Mouse (Mus musculus) liver, adult 2 months (tissue): ENCODE results near the gene Shroom3. TPM values are rescaled to one million over a fixed set of nuclear protein-coding genes. Genes with fewer than 3 reads are reported as not detected.
A peak's percentile ranks its signal among the peaks of the same experiment; 100 is the strongest.

ENCODE experiments used
- DNase-seq: peaks from one replicate; pipeline ENCODE4 v3.0.0-alpha.2; 2011; ENCODE audit warnings: low read depth, low spot score; ENCODE audit errors: extremely low read depth
- H3K27ac ChIP-seq: fragments of 200-500 bp; replicated peaks from 2 replicates; pipeline ENCODE4 v1.5.1; 2012; ENCODE audit warnings: low read depth, mild to moderate bottlenecking, control low read depth, inconsistent platforms, low read length; ENCODE audit not compliant: insufficient read depth
- H3K27me3 ChIP-seq: fragments of 200-500 bp; 2 replicates; pipeline ENCODE4 v1.6.1; 2012; ENCODE audit warnings: mild to moderate bottlenecking, moderate library complexity, low read length, inconsistent platforms; ENCODE audit not compliant: control insufficient read depth, insufficient read depth
- H3K36me3 ChIP-seq: fragments of 200-500 bp; 2 replicates; pipeline ENCODE4 v1.6.1; 2012; ENCODE audit warnings: low read length, inconsistent platforms; ENCODE audit not compliant: control insufficient read depth, insufficient read depth
- H3K4me1 ChIP-seq: fragments of 200-500 bp; 2 replicates; pipeline ENCODE4 v1.6.1; 2011; ENCODE audit warnings: low read length; ENCODE audit not compliant: control insufficient read depth, insufficient read depth
- H3K4me3 ChIP-seq: fragments of 200-500 bp; 2 replicates; pipeline ENCODE4 v1.5.1; 2011; ENCODE audit warnings: low read depth, mild to moderate bottlenecking, control low read depth, low read length, moderate library complexity; ENCODE audit not compliant: insufficient read depth
- H3K79me2 ChIP-seq: fragments of 200-500 bp; 2 replicates; pipeline ENCODE4 v1.6.1; 2012; ENCODE audit warnings: inconsistent platforms, mild to moderate bottlenecking, low read length, moderate library complexity; ENCODE audit not compliant: control insufficient read depth, insufficient read depth
- H3K9ac ChIP-seq: fragments of 200-500 bp; 2 replicates; pipeline ENCODE4 v1.6.1; 2012; ENCODE audit warnings: low read depth, mild to moderate bottlenecking, control low read depth, inconsistent platforms, low read length
- CTCF ChIP-seq: fragments of 200-500 bp; IDR thresholded peaks from 2 replicates; pipeline ENCODE4 v1.5.1; 2011; ENCODE audit warnings: low read depth, low read length, control low read depth
- POLR2A ChIP-seq: fragments of 200-500 bp; IDR thresholded peaks from 2 replicates; pipeline ENCODE4 v1.6.1; 2011; ENCODE audit warnings: low read length, control low read depth; ENCODE audit not compliant: insufficient read depth; ENCODE audit errors: extremely low read depth
- WGBS: fragments of 180-500 bp; shearing (Covaris S2); methylation state at CpG from one replicate; pipeline ENCODE4 v1.1.7; 2018; 5-methylcytosine and 5-hydroxymethylcytosine counted together
- polyA plus RNA-seq: library from polyadenylated mRNA; depleted of rRNA; stranded (reverse); fragments of >200 nt; gene quantifications from 2 replicates; pipeline ENCODE4 v1.2.3, GENCODE M21; 2012
- total RNA-seq: library from RNA; depleted of rRNA; stranded (reverse); fragments of >200 nt; gene quantifications from 2 replicates; pipeline ENCODE4 v1.2.3, GENCODE M21; 2014

Gene Shroom3
- total and polyA plus RNA-seq, 2 experiments, result 4.0 to 4.1 TPM

- no peak for DNase-seq
- H3K36me3 ChIP-seq, result no peaks in the 10 kb centered on the region
- no peaks in the 10 kb centered on the region for H3K27me3 ChIP-seq
- H3K79me2 ChIP-seq, result no peaks in the 10 kb centered on the region
- no peak overlapping the region for H3K4me3 ChIP-seq
- TF ChIP-seq CTCF, result no peak
- no peak for TF ChIP-seq POLR2A
- WGBS, result 51% methylated on average over 2 of the region's 2 CpGs
- no peak overlapping the region for H3K27ac ChIP-seq
- H3K9ac ChIP-seq, result no peak overlapping the region
- no peaks in the 10 kb centered on the region for H3K4me1 ChIP-seq
These were observed 297.6 kb downstream of the Shroom3 start for GRCm38 (mm10) chr5:92980862-92981261.

DNA sequence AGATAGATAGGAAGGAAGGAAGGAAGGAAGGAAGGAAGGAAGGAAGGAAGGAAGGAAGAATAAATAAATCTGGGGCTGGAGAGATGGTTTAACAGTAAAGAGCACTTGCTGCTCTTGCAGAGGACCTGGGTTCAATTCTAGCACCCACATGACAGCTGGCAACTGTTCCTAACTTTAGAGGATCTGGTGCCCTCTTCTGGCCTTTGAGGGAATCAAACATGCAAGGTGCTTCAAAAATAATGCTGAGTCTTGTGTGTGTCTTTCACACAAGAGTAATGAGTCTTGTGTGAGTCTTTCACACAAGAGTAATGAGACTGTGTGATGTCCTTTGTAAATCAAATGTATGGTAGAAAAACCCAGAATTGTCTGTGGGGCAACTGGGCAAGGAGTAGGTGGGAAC is 299.4 kb downstream of the Shroom3 start:
- peak; percentile 33 for DNase-seq
- H3K27ac ChIP-seq, result no peak overlapping the region
- peak; percentile 32; the same call in 1 of the 2 replicates for TF ChIP-seq CTCF
- TF ChIP-seq POLR2A, result no peak
- no peaks in the 10 kb centered on the region for H3K4me1 ChIP-seq
- no peak overlapping the region for H3K9ac ChIP-seq
- H3K4me3 ChIP-seq, result no peak overlapping the region
- no peaks in the 10 kb centered on the region for H3K36me3 ChIP-seq
- no peaks in the 10 kb centered on the region for H3K79me2 ChIP-seq
- no peaks in the 10 kb centered on the region for H3K27me3 ChIP-seq

DNA sequence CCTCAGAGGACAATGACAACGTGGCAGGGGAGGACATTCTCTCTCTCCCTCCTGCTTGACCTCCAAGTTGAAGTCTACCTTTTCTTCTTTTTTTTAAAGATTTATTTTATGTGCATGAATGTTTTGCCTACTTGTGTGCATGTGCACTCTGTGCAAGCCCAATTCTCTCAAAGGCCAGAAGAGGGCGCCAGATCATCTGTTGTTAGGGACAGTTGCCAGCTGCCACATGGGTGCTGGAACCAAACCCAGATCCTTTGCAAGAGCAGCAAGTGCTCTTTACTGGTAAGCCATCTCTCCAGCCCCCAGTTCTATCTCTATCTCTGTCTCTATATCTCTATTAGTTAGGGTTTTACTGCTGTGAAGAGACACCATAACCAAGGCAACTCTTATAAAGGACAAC is 300.7 kb downstream of the Shroom3 start:
- Histone ChIP-seq H3K4me1 (no peaks in the 10 kb centered on the region), H3K27me3 (no peaks in the 10 kb centered on the region), H3K36me3 (no peaks in the 10 kb centered on the region), H3K9ac (no peak overlapping the region), H3K79me2 (no peaks in the 10 kb centered on the region), H3K27ac (no peak overlapping the region), H3K4me3 (no peak overlapping the region)
- TF ChIP-seq CTCF (peak; percentile 50), POLR2A (no peak)
- peak; percentile 12 for DNase-seq
- WGBS, result 61% methylated on average over 2 of the region's 2 CpGs

DNA sequence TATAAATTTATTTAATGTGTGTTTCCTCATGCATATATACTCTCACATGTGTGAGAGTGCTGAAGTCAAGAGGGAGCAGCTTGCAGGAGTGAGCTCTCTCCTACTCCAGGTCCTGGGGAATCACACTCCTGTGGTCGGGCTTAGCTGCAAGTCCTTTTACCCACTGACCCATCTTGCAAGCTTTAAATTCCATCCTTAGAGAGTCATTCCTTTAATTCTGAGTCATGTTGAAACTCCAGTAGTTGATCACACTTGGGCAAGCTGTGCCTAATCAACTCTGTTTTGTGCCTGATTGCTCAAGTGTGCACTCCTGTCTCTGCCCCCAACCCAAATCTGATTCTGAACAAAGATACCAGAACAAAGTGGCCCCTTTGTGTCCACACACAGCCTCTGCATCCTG is 301.5 kb downstream of the Shroom3 start:
- H3K4me3 ChIP-seq, result no peak overlapping the region
- no peak for TF ChIP-seq POLR2A
- no peak for TF ChIP-seq CTCF
- no peak overlapping the region for H3K27ac ChIP-seq
- no peak overlapping the region for H3K9ac ChIP-seq
- H3K27me3 ChIP-seq, result no peaks in the 10 kb centered on the region
- no peak for DNase-seq
- H3K4me1 ChIP-seq, result no peaks in the 10 kb centered on the region
- H3K36me3 ChIP-seq, result no peaks in the 10 kb centered on the region
- WGBS, result 80% methylated on average over 1 of the region's 1 CpGs
- no peaks in the 10 kb centered on the region for H3K79me2 ChIP-seq

- peak; percentile 31 for DNase-seq
These were observed 302.2 kb downstream of the Shroom3 start for GRCm38 (mm10) chr5:92985391-92985790.

DNA sequence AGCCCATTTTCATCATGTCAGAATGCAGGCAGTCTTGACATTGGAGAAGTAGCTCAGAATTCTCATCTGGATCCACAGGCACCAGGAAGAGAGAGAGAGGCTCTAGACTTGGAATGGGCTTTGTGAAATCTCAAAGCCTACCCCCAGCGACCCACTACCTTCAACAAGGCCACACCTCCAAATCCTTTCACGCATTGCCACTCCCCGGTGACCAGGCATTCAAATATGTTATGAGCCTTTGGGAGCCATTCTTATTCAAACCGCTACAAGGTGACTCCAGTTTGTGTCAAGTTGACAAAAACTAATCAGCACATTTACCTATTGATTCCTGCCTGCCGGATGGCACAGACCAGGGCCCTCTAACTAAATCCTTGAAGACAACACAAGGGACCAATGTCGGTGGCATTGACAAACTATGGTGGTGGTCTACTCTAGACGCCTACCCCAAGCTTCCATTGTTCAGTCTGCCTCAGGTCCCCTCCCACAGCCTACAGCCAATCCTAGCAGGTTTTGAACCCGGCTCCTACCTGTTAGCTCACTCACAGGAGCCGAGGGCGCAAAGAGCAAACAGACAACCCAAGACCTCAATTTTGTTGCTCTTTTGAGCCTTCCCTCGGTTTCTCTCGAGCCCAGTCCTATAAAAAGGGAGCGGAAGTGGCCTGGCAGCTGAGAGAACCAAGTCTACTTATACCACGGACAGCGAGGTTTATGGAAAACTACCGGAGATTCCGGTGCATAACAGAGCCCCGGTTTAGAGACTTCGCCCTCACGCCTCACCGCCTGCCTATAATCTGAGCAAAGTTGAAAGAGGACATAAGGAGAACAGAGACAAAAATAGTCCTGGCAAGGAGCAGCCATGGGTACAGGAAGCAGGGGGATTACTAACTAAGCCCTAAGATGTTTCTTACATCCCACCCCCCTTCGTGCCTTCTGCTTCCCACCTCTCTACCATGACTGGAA is 303.7 kb downstream of the Shroom3 start:
- TF ChIP-seq POLR2A (no peak), CTCF (no peak)
- H3K27me3 ChIP-seq, result no peaks in the 10 kb centered on the region
- 95% methylated on average over 22 of the region's 22 CpGs for WGBS
- no peak overlapping the region for H3K27ac ChIP-seq
- H3K4me1 ChIP-seq, result no peaks in the 10 kb centered on the region
- H3K4me3 ChIP-seq, result no peak overlapping the region
- H3K9ac ChIP-seq, result no peak overlapping the region
- no peak for DNase-seq
- H3K79me2 ChIP-seq, result no peaks in the 10 kb centered on the region
- H3K36me3 ChIP-seq, result no peaks in the 10 kb centered on the region

More at GRCm38 (mm10) chr5:92985391-92985790, 302.2 kb downstream of the Shroom3 start:
- no peaks in the 10 kb centered on the region for H3K27me3 ChIP-seq
- no peak overlapping the region for H3K9ac ChIP-seq
- no peaks in the 10 kb centered on the region for H3K4me1 ChIP-seq
- H3K4me3 ChIP-seq, result no peak overlapping the region
- H3K36me3 ChIP-seq, result no peaks in the 10 kb centered on the region
- TF ChIP-seq CTCF (no peak), POLR2A (no peak)
- H3K79me2 ChIP-seq, result no peaks in the 10 kb centered on the region
- WGBS, result 90% methylated on average over 2 of the region's 2 CpGs
- H3K27ac ChIP-seq, result no peak overlapping the region
